Mouse (Mus musculus) gastrocnemius, postnatal 36 days (tissue): Measurements from ENCODE around the gene Ifrd1. TPM values are rescaled to one million over a fixed set of nuclear protein-coding genes. Genes with fewer than 3 reads are reported as not detected.
"Not testable (repeated sequence)": the region's sequence is repeated elsewhere in the genome, so short reads cannot be mapped to it uniquely, and the experiment has no call there.

Experiments used
- DNase-seq, 2 experiments: peaks; one replicate each; pipeline ENCODE4 v3.0.0; 2022
- intact Hi-C: fragments of 180-260 bp; cut with DNase I; formaldehyde crosslinking; loops from one replicate; pipeline ENCODE4 v1.15.1; 2025
- total RNA-seq, 2 experiments: library from RNA; stranded (reverse); gene quantifications; 2 replicates each; pipeline ENCODE4 v1.2.3; 2021

The Ifrd1 gene
- total RNA-seq, 2 experiments from 2014 or later: 91.4 to 119 TPM

- intact Hi-C loops: no loop called here
- DNase-seq: no peak
Observed at GRCm38 (mm10) chr12:40202161-40203035, 45.9 kb downstream of the Ifrd1 start.

- DNase-seq: no peak
- intact Hi-C loops: no loop called here
Observed at GRCm38 (mm10) chr12:40200484-40201235, 47.6 kb downstream of the Ifrd1 start.

- intact Hi-C loops: no loop called here
- DNase-seq: peak; percentile 39 to 48
Observed at GRCm38 (mm10) chr12:40199795-40200402, 48.4 kb downstream of the Ifrd1 start.

GRCm38 (mm10) chr12:40199302-40199701 is 49.0 kb downstream of the Ifrd1 start, which contains the start of gene Lsmem1:
Gene Lsmem1, minus strand, starts transcription at chr12:40199490.
- intact Hi-C loops: no loop called here
- no peak for DNase-seq

GRCm38 (mm10) chr12:40198427-40198826 is 49.9 kb downstream of the Ifrd1 start:
- peak in 1 of 2 experiments; percentile 20 for DNase-seq
- intact Hi-C loops: no loop called here

GRCm38 (mm10) chr12:40198019-40198418 is 50.3 kb downstream of the Ifrd1 start:
- intact Hi-C loops: no loop called here
- no peak for DNase-seq

- intact Hi-C loops: no loop called here
- DNase-seq: no peak
Observed at GRCm38 (mm10) chr12:40197511-40197910, 50.8 kb downstream of the Ifrd1 start.

- no peak for DNase-seq
- intact Hi-C loops: no loop called here
Observed at GRCm38 (mm10) chr12:40185474-40185873, 62.8 kb downstream of the Ifrd1 start.

- intact Hi-C loops: loop anchor here (10.0 kb wide), 1 partner anchor 648 kb away; no protein-coding TSS in a partner anchor
- peak; percentile 4 to 16 for DNase-seq
Observed at GRCm38 (mm10) chr12:40177089-40177488, 71.2 kb downstream of the Ifrd1 start.

- intact Hi-C loops: loop anchor here (10.0 kb wide), 1 partner anchor 649 kb away; no protein-coding TSS in a partner anchor
Observed at GRCm38 (mm10) chr12:40176158-40176557, 72.1 kb downstream of the Ifrd1 start.

GRCm38 (mm10) chr12:40175171-40175570 is 73.1 kb downstream of the Ifrd1 start:
- intact Hi-C loops: loop anchor here (10.0 kb wide), 1 partner anchor 650 kb away; no protein-coding TSS in a partner anchor
- DNase-seq: not testable (repeated sequence)

More at GRCm38 (mm10) chr12:40176158-40176557, 72.1 kb downstream of the Ifrd1 start:
- no peak for DNase-seq

- intact Hi-C loops: loop anchor here (10.0 kb wide), 1 partner anchor 653 kb away; no protein-coding TSS in a partner anchor
Observed at GRCm38 (mm10) chr12:40171637-40172036, 76.7 kb downstream of the Ifrd1 start.

GRCm38 (mm10) chr12:40169675-40170074 is 78.6 kb downstream of the Ifrd1 start:
- intact Hi-C loops: loop anchor here (5.0 to 10.0 kb wide), 2 partner anchors 655 to 657 kb away; no protein-coding TSS in a partner anchor
- no peak for DNase-seq

More at GRCm38 (mm10) chr12:40171637-40172036, 76.7 kb downstream of the Ifrd1 start:
- DNase-seq: no peak

GRCm38 (mm10) chr12:40164621-40165020 is 83.7 kb downstream of the Ifrd1 start:
- DNase-seq: no peak
- intact Hi-C loops: loop anchor here (2.0 to 5.0 kb wide), 2 partner anchors 82 to 652 kb away; no protein-coding TSS in a partner anchor

GRCm38 (mm10) chr12:40160777-40161176 is 87.5 kb downstream of the Ifrd1 start:
- intact Hi-C loops: no loop called here
- no peak for DNase-seq

GRCm38 (mm10) chr12:40154188-40154587 is 94.1 kb downstream of the Ifrd1 start:
- intact Hi-C loops: no loop called here
- no peak for DNase-seq

- DNase-seq: no peak
- intact Hi-C loops: no loop called here
Observed at GRCm38 (mm10) chr12:40152353-40153069, 95.8 kb downstream of the Ifrd1 start.
